Mouse (Mus musculus) T-helper 17 cell (primary cell): ENCODE measurements around the gene Hoxd4.

Experiments used
- in situ Hi-C, 2 experiments: fragments of 300-600 bp; cut with MboI, MseI; formaldehyde crosslinking; loops; 1 replicate in 1 of 2; 2 replicates in 1 of 2; pipeline ENCODE4 v1.15.1; 2025; ENCODE audit warnings: high pct_unique_total_duplicates in 2 of 2

The Hoxd4 gene

DNA sequence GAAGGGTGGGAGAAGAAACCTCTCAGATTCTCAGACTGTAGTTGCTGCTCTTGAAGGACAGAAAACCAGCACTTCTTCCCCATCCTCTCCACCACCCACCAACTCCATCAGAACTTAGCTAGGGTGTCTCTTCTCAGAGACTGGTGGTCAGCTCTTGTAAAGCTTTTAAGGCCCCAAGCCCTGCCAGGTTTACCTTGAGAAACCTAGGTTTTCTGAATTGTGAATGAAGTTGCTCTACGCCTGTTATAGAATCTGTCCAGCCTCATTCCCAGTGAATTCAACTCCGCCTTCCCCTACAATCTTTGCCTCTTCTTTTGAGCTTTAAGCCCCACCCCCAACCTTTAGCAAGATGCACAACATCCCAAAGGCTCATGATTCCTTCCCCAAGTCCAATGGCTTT is 34.6 kb upstream of the Hoxd4 start:
- in situ Hi-C loops = loop anchor here (5.0 to 10.0 kb wide), 3 partner anchors 372 to 1105 kb away; no protein-coding TSS in a partner anchor

DNA sequence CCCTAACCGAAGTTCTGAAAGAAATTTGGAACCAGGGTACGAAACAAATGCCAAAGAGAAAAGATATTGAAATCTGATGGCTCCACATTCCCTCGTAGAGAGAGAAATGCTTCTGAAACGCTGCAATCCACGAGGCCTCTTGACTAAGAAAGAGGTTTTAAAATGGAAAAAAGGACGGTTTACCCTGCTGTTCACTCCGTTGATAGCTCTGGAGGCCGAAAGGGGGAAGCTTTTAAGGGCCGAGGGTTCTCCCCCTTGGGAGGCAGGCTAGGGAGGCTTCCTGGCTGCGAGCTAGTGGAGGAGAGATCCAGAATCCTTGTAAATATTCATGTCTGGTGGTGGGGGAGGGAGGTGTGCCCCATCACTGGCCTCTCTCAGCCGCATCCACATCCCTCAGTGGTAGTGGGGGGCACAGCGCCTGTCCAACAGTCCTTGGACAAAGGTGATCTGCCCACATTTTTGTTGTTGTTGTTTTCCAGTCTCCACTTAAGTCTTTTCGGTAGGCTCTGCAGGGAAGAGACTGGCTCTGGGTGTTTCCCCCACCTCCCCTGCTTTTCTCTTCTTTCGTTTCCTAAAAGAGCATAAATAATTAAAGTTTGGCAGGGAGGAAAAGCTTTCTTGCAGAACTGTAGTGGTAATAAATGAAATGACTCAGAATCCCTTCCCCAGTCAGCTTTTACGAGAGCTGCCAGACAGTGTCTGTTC is 32.7 kb upstream of the Hoxd4 start, which contains the start of gene Hoxd11:
Gene Hoxd11 (plus strand): TSS at position 667 of the 705 bp plus-strand sequence.
- in situ Hi-C loops = loop anchor here (5.0 to 10.0 kb wide), 3 partner anchors 374 to 1107 kb away; no protein-coding TSS in a partner anchor

DNA sequence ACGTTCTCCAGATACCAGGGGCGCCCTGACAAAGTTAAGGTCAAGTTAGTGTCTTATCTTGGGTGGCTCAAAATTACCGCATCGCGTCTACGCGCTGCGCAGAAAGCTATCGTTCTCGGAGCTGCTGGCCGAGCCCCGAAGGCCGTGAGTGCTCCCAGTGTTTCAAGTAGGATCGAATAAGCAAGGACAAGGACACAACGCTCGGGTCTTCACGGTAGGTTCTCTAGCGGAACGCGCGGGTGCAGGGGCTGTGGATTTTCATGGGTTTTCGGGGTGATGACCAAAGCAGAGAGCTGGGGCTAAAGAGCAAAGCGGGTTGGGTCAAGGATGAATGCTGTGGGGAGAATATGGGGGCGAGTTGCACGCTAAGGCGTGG is 32.1 kb upstream of the Hoxd4 start:
- in situ Hi-C loops = loop anchor here (5.0 to 10.0 kb wide), 3 partner anchors 375 to 1107 kb away; no protein-coding TSS in a partner anchor

DNA sequence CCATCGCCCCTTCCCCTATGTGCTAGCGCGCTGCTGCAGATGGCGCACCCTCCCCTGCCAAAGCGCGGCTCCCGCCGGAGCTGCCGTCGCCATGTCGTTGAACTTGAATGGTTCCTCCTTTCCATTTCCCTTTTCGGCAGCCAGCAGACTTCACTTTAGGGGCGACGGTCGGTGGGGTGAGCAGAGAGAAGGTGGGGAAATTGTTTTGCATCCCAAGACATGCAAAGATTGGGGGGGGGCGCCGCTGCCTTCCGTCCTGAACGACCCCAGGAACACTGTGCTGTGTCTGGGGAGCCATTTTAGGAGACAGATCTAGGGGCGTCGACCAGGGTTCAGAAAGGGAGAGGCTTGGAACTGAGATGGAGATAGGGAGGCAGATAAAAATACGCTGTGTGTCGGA is 31.7 kb upstream of the Hoxd4 start:
- in situ Hi-C loops = loop anchor here (5.0 to 10.0 kb wide), 3 partner anchors 375 to 1108 kb away; no protein-coding TSS in a partner anchor

DNA sequence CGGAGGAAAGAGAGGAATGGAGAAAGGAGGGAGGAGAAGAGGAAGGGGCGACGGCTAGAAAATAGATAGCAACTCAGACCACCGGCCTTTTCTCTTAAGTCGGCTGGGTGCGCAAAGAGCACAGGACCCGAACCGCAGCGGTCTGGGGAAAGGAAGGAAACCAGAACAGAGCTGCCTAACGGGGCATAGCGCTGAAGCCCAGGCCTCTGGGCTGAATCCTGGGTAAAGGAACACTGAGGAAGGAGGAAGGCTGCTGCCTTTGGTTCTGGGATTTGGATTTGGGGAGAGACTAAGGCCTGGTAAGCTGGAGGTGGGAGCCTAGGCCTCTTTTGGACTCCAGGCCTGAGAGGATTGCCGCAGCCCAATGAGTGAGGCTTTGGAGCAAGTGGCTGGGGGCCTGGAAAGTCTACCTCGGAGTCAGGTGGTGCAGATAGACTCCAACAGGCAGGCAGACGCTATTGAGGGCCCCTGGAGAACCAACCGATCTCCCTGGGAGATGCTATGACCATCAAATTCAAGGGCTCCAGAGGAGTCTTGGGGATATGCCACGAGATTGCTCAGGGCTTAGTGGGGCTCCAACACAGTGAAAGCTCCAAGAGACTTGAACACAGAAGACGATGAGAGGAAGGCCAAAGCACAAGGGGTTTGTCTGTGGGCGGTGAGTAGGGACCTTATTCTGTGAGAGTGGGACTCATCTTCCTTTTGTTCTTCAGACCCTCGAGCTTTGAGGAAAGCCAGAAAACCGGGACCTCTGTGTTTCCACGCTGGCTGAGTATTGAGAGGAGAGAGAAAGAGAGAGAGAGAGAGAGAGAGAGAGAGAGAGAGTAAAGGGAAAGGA is 30.9 kb upstream of the Hoxd4 start:
- in situ Hi-C loops = no loop called here

DNA sequence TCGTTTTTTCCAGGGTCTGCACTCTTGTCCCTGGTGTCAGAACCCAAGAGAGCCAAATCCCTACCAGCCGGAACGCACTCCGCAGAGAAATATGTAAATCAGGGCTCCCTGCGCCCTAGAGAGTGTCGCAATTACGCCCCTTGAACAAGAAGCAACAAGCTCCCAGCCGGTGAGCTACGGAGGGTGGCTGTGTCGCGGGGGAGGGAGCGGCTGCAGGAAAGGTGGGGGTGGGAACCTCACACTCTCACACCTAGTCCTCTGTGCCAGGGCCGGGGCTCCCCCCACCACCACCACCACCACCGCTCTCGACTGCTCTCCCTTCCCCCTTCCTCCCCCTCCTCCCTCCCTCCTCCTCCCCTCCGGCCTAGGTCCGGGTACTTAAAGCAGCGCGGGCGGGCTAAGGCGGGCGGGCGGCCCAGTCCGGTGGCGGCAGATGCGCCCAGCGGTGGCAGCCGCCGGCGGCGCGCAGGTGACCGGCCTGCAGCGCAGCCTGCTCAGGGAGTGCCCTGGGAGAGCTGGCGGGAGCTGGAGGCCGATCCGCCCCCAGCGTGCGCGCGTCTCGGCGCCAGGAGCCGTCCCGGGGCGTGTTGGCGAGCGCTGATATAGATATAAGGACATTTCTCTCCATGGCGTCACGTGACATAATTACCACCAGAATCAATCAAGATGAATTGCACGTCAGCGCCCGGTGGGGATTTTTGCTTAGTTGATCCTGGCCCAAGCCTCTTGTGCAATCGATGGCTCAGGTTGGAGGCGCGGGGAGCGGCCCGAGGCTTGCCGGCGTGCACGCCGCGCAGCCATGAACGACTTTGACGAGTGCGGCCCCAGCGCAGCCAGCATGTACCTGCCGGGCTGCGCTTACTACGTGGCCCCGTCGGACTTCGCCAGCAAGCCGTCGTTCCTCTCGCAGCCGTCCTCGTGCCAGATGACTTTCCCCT is 29.9 kb upstream of the Hoxd4 start:
- in situ Hi-C loops = no loop called here

DNA sequence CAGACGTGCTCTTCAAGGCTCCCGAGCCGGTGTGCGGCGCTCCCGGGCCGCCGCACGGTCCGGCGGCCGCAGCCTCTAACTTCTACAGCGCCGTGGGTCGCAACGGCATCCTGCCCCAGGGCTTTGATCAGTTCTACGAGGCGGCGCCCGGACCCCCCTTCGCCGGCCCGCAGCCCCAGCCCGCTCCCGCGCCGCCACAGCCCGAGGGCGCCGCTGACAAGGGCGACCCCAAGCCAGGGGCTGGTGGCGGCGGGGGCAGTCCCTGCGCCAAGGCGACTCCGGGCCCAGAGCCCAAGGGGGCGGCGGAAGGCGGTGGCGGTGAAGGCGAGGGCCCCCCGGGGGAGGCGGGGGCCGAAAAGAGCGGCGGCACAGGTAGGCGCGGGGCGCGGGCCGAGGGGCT is 28.9 kb upstream of the Hoxd4 start:
- in situ Hi-C loops = no loop called here

DNA sequence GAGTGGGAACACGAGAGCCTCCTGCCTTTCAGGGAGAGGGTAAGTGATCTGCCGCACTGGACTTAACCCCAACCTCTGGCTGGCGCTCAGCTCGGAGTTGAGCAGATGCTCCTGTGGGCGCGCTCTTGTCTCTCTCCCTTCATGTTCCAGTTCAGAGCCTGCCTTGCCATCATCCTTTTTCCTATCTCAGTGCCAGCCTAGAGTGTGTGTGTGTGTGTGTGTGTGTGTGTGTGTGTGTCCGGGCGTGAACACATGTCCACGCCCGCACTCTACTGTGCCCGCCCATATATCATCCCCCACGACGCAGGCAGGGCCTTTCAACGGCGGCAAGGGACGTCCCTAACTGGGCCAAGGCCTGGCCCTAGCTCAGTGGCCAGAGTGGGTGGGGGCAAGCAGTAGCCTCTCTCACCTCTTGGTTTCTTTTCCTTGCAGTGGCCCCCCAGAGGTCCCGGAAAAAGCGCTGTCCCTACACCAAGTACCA is 28.2 kb upstream of the Hoxd4 start:
- in situ Hi-C loops = no loop called here

DNA sequence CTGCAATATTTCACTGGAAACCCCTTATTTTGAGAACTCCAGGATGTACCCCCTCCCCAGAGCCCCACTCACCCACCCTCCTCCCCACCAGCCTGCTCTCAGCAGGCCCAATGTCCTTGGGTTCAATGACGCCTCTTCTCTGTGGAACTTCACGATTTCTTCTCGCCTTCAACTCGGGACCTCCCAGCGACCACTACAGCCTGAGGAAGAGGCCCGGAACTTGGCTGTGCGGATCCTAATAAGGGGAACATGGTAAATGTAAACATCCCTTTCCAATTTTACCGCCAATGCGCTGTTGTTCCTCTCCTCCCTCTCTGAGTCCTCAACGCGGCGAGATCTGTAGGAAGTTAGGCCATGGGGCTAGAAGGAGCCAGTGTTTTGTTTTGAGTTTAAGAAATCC is 27.6 kb upstream of the Hoxd4 start:
- in situ Hi-C loops = no loop called here

DNA sequence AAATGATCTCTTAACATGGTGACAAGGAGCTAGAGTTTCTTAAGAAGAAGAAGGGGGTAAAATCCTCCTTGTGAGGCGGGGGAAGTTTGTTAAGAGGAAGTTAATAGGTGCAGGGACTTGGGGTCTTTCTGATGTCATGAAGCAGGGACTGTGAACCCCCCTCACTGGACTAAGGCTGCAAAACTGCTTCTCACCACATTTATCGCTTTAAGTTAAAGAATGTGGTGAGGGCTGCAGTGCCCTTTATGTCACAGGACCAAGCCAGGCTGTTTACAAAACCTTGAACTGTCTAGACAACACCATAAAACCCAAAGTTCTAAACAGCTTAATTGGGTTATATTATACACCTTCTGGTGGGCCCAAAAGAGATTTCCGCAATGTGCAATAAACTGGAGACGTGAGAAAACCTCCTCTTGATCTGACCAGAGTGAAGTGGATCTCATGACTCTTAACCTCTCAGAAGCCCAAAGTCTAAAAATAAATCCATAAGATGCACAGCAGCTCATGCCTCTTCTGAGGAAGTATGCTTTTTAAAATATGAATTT is 26.6 kb upstream of the Hoxd4 start:
- in situ Hi-C loops = no loop called here

DNA sequence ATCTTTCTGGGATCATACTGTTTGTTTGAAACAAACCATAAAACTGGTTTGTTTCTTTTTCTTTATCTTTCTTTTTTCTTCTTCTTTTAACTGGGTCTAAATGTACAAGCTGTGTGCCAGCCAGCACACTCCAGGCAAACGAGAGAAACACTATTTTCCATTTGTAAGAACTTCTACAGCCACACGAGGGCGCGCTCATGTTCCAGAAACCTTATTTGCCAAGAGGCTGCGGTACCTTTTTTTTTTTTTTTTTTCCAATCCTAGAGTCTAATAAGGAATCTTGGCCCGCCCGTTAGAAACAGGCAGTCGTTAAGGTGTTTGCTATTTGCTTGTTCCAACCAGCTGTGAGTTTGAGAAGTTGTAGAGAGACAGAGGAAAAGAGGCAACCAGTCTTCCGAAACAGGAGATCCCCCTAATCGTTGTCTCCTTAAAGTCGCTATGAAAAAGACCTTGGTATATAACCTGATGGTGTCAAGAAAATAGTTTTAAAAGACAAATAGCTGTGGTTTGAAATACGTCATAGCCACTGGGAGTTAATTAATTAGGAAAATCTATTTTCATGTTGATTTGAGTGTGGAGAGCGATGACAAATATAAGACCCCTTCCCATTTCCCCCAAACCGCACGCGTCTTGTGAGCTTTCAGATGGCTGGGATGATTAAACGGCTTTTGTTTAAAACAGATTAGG is 25.3 kb upstream of the Hoxd4 start:
- in situ Hi-C loops = no loop called here

DNA sequence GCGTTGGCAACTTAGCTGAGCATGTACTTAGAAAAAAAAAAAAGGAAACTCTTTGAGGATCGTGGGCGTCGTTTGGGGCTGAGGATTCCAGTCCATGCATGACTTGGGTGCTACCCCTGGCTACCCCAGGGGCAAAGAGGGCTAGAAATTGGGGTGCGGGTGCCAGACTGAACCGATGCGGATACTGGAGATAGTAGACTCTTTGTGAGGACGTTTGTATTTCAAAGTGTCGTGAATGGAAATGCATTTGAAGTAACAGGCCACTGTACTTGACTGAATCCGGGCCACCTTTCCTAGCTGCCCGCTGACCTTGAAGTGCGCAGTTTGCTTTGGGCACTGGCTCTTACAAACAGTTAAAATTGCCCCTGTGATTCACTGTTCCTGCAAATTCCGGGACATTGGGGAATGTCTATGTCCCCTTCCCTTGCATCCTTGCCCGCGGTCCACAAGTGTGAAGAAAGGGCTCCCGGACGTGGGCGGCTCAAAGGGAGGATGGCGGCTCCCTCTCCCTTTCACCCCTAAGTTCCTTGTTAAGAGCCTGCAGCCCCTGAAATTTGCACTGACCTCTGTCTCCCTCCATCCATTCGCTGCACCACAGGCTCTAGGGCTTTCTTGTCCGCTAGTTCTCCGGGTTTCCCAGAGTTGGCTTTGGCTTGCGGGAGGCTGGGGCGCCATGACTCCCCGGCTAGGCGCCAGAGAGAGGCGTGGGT is 24.6 kb upstream of the Hoxd4 start:
- in situ Hi-C loops = no loop called here

DNA sequence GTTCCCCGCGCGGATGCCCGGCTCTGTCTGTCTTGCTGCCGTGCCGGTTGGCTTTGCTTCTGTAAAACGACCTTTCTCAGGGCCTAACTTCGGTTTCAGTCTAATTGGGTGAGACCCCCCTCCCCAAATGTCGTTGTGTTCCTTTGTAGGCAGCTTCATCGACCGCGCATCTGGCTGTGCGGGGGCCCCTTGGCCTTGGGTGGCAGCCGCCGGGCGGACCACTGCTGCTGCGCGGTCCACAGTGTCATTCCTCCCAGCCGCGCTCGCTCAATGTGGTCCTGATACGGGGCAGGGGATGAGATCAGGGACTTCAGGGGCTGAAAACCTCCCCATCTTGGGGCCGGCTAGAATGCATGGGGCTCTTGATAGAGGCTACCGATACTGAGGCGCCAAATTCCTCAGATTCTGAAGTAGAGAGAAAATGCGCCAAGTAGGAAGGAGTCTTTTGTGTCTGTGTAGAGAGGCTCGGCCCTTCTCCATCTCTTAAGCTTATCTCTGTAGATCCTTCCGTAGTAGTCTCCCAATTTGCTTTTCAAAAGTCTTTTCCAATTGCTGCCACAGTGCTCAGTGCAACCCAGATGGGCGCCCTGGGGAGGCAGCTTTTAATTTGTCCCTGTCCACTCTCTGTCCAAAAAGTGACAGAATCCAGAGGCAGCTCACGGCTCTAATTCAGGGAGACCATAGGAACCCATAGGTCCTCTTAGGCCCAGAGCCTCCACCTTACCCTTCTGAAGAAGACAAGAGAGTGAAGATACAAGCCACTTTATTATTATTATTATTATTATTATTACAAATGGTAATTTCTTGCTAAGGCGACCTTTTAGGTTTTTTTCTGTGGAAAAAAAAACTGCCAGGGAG is 23.8 kb upstream of the Hoxd4 start:
- in situ Hi-C loops = no loop called here

DNA sequence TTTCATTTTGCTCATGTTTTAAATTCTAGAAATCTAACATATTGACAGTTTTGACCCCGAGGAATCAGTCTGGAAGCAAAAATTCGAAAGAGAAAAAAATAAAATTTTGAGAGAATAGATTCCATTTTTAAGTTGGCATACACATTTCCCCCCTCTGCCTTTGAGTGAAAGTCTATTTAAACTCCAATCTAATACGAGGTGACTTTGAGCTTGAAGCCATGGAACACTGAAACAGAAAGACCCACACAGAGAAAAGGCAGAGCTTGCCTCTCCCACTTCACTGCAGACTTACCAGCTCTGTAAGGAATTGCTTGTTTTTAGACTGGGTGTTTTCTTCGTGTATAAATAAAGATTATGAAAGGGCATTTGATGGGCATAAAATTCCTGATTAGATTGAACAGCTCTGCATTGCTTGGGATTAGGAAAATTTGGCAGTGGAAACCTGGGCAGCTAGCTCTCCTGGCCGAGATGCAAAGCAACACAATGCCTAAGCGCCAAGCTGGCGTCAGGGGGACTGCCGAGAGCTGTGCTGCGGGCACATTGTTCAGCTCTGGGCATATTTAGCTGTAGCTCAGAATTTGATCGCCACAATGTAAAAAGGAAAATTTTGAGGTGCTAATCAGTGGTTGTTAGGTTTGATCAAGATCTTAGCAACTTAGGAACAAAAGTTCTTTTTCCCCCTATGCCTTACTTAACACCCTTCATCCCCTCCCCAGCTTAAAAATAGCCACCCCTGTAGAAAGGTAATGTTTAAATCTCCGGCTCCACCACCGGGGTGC is 22.7 kb upstream of the Hoxd4 start:
- in situ Hi-C loops = no loop called here

DNA sequence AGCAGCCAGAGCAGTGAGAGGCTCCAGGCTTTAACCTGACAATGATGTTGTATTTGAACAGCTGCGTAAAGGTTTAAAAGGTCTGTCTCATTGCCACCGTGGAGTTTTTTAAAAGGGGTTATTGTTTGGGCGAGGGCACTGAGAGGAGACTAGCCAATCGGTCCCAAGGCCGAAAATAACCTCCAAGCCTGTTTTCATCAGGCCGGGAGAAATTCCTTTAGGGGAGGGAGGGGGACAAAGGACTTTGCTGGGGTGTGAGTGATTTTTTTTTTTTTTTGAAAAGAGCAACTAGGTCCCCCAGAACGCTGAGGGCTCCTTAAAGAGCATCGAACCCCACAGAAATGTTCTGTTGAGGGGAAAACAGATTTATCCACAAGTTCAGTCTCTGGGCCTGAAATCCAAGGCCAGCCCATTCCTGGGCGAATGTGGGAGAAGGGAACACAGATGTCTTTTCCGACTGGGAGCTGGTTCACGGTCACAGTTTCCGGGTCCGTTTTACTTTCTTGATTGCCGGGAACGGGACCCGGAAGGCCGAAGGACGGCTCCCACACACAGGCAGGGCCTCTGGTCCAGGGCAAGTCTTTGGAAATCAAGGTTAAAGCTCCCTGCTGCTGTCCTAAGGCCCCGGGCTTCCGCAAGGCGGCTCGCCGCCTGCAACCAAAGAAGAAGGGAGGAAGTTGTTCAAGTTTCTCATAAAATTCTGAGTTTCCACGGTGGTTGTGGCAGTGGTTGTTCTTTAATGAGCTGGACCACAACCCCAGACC is 22.0 kb upstream of the Hoxd4 start:
- in situ Hi-C loops = loop anchor here in 1 of 2 experiments (10.0 kb wide), 1 partner anchor 625 kb away; no protein-coding TSS in a partner anchor

DNA sequence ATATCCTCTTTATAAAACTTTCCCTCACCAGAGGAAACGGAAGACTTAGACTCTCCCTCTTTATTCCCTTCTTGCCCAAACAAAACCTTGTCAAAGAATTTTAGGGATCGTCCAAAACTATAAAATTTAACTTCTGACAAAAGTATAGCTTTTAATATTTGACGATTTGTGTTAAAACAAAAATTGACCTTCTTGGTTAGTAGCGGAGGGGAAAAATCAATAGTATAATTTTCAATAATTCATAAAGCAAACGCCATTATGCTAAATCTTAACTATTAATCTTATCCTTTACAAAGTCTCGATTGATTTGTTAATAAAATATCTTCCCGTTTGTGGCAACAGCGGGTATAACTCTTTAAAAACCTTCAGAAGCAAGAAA is 21.4 kb upstream of the Hoxd4 start:
- in situ Hi-C loops = loop anchor here in 1 of 2 experiments (10.0 kb wide), 1 partner anchor 624 kb away; no protein-coding TSS in a partner anchor
